Mouse (Mus musculus): ENCODE results near the gene Gm21897. TPM values are rescaled to one million over a fixed set of nuclear protein-coding genes. Genes with fewer than 3 reads are reported as not detected.
"Not testable (repeated sequence)": the region's sequence is repeated elsewhere in the genome, so short reads cannot be mapped to it uniquely, and the experiment has no call there.

The Gm21897 gene
- not detected in 2 replicates for polyA plus RNA-seq (2015; fragmentation: Nextera tagmentation; extraction: Ambion mirVana)

DNA sequence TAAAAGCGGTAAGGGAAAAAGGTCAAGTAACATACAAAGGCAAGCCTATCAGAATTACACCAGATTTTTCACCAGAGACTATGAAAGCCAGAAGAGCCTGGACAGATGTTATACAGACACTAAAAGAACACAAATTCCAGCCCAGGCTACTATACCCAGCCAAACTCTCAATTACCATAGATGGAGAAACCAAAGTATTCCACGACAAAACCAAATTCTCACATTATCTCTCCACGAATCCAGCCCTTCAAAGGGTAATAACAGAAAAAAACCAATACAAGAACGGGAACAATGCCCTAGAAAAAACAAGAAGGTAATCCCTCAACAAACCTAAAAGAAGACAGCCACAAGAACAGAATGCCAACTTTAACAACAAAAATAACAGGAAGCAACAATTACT lies at the start of gene Gm21897:
TSS of gene Gm21897 (plus strand) at position 301 of the 400 bp plus-strand sequence.
- not testable (repeated sequence) for H3K27me3 ChIP-seq; H3K4me1 ChIP-seq; H3K36me3 ChIP-seq; H3K27ac ChIP-seq (replicated peaks); H3K9me3 ChIP-seq (replicated peaks); H3K4me2 ChIP-seq (replicated peaks); H3K4me3 ChIP-seq (replicated peaks); ATAC-seq (ENCODE audit: insufficient number of reproducible peaks, low FRiP score, low TSS enrichment, low read depth); H3K9ac ChIP-seq
- WGBS = no CpG with 5 or more reads among the region's 4 CpGs

DNA sequence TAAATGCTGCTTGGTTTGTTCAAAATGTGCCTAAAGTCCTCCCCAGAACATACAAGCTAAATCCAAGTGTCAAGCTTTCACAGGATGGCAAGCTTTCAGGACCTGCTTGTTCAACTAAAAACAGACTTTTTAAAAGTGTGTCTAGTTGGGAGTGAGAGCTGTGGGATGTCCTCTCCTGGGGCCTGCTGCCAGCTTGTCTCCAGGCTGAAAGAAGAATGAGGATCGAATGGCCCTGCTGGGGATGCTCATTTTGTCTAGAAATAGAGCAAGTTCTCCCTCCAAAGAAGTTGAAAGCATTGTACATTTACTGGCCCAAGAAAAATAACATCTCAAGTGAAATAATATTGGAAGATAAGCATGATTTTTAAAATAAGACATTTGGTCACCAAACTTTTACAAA lies 45.0 kb upstream of the Gm21897 start:
- no peak overlapping the region for H3K4me2 ChIP-seq (replicated peaks)
- H3K9ac ChIP-seq = no peak overlapping the region
- no peak overlapping the region for H3K4me3 ChIP-seq (replicated peaks)
- no peaks in the 10 kb centered on the region for H3K4me1 ChIP-seq
- no peaks in the 10 kb centered on the region for H3K27me3 ChIP-seq
- no peak for ATAC-seq (ENCODE audit: insufficient number of reproducible peaks, low FRiP score, low TSS enrichment, low read depth)
- 53% methylated on average over 1 of the region's 1 CpGs for WGBS
- no peak overlapping the region for H3K27ac ChIP-seq (replicated peaks)
- H3K36me3 ChIP-seq = no peaks in the 10 kb centered on the region
- no peaks in the 10 kb centered on the region for H3K9me3 ChIP-seq (replicated peaks)

DNA sequence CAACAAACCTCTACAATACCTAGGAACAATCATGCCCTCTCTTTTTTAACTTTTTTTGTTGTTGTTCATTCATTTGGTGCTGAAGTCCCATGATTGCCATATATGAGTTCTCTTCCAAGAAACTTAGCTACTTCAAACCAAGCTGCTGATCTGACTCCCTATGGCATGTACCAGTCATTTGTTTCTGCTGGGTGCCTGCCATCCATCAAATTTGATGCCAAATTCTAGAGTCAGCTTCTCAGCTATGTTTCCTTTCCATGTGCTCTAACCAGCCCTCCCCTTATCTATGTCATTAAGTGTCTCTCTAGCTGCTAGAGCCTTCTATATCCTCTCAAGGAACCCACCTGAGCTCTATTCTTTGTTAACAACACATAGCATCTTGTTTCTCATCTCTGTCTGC lies 39.8 kb upstream of the Gm21897 start:
- no peaks in the 10 kb centered on the region for H3K27me3 ChIP-seq
- no peaks in the 10 kb centered on the region for H3K4me1 ChIP-seq
- ATAC-seq (ENCODE audit: insufficient number of reproducible peaks, low FRiP score, low TSS enrichment, low read depth) = no peak
- no peak overlapping the region for H3K4me2 ChIP-seq (replicated peaks)
- no peaks in the 10 kb centered on the region for H3K36me3 ChIP-seq
- no peaks in the 10 kb centered on the region for H3K9me3 ChIP-seq (replicated peaks)
- H3K27ac ChIP-seq (replicated peaks) = no peak overlapping the region
- H3K4me3 ChIP-seq (replicated peaks) = no peak overlapping the region
- no peak overlapping the region for H3K9ac ChIP-seq

DNA sequence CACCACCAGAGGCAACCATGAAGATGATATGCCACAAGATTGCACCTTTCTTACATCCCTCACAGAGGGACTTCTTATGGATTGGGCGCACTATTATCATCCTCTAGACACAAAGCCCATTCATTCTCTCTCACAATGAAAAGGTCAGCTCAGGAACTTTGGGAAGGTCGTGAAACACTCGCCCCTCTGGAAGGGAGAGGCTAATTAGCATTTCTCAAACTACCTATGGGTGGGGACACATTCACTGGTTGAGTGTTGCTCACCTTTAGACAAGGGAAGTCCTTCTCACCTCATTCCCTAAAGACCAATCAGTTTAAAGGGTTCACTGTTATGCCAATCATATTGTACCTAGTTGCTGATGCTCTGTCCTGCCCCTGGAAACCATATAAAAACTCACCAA lies 24.2 kb upstream of the Gm21897 start:
- WGBS = 74% methylated on average over 3 of the region's 3 CpGs
- Histone ChIP-seq H3K4me3 (replicated peaks) (no peak overlapping the region), H3K9me3 (replicated peaks) (no peaks in the 10 kb centered on the region), H3K27ac (replicated peaks) (no peak overlapping the region), H3K9ac (no peak overlapping the region), H3K4me2 (replicated peaks) (no peak overlapping the region), H3K27me3 (no peaks in the 10 kb centered on the region), H3K36me3 (no peaks in the 10 kb centered on the region), H3K4me1 (peaks cover 14% of the 10 kb centered on the region)
- no peak for ATAC-seq (ENCODE audit: insufficient number of reproducible peaks, low FRiP score, low TSS enrichment, low read depth)

DNA sequence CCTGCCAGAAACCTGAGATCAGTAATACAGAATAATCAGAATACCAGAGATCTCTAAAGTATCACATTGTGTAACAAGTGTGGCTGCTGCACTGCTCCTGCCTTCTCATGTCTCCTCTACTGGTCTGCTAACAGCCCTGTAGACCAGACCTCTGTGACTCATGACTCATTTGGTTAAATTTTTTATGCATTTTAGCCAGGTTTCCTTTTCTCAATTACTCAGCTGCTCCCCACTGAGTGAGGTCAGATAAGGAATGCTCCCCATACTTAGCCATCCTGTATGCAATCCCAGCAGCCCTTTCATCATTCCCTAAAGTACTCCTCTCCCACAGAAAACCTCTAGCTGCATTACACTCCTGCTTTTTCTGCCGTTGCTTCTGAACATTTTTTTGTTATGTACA lies 23.0 kb upstream of the Gm21897 start:
- no peaks in the 10 kb centered on the region for H3K9me3 ChIP-seq (replicated peaks)
- no peak overlapping the region for H3K4me2 ChIP-seq (replicated peaks)
- H3K9ac ChIP-seq = no peak overlapping the region
- peaks cover 14% of the 10 kb centered on the region for H3K4me1 ChIP-seq
- no peak overlapping the region for H3K4me3 ChIP-seq (replicated peaks)
- ATAC-seq (ENCODE audit: insufficient number of reproducible peaks, low FRiP score, low TSS enrichment, low read depth) = no peak
- H3K27me3 ChIP-seq = no peaks in the 10 kb centered on the region
- no peaks in the 10 kb centered on the region for H3K36me3 ChIP-seq
- WGBS = 8% methylated on average over 1 of the region's 1 CpGs
- H3K27ac ChIP-seq (replicated peaks) = no peak overlapping the region

DNA sequence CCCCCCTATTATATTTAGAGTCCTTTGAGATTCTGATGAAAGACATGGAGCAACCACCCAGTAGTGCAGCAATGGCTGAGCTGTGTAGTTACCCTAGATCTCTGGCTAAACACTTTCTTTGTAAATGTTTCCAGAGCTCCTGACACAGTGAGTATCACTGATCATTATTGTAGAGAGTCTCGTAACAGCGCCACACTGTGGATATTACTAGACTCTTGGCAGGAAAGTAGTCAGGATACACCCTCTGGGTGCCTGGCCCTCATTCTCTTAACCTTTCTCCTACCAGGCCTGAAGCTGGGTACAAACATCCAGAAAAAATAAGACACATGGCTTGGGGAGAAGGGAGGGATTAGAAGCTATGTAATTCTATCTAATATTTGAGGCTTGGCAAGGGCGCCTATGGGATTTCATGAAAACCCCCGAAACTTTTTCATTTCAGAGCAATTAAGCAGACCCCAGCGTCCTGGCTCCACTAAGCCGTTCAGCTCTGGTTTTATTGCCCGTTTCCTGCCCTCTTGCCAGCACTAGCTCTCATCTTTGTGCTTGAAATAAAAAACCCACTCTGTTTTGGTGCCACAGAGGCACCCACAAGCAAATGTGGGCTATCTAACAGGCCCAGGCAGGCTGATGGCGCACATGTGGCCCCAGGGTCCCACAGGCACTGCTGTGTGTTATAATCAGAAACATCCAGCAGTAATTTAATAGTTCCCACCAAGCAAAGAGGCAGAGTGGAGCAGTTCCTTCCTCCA lies 22.2 kb upstream of the Gm21897 start:
- peak; percentile 85 for ATAC-seq (ENCODE audit: insufficient number of reproducible peaks, low FRiP score, low TSS enrichment, low read depth)
- H3K27me3 ChIP-seq = no peaks in the 10 kb centered on the region
- no peaks in the 10 kb centered on the region for H3K36me3 ChIP-seq
- no peak overlapping the region for H3K4me3 ChIP-seq (replicated peaks)
- H3K9me3 ChIP-seq (replicated peaks) = no peaks in the 10 kb centered on the region
- WGBS = 16% methylated on average over 8 of the region's 8 CpGs
- H3K4me2 ChIP-seq (replicated peaks) = no peak overlapping the region; the same call in 1 of the 2 replicates
- H3K4me1 ChIP-seq = peaks cover 14% of the 10 kb centered on the region
- H3K9ac ChIP-seq = no peak overlapping the region
- peak overlapping the region; percentile 73 for H3K27ac ChIP-seq (replicated peaks)

DNA sequence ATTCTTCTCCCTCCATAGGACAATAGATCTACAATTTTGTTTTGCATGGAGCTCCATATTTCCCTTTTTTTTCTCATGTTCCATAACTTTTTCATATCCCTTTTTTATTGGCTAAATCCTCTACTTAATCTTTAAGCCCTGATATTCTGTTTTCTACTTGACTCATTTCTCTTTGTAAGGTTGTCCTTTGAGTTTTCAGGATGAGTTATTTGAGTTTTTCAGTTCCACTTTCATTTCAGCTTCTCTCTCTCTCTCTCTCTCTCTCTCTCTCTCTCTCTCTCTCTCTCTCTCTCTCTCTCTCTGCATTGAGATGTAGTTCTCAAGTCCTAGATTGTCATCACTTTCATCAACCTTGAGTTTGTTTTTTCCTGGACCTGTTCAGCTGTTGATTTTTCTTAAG lies 17.3 kb downstream of the Gm21897 start:
- H3K27ac ChIP-seq (replicated peaks) = no peak overlapping the region
- no peak for ATAC-seq (ENCODE audit: insufficient number of reproducible peaks, low FRiP score, low TSS enrichment, low read depth)
- no peaks in the 10 kb centered on the region for H3K27me3 ChIP-seq
- H3K36me3 ChIP-seq = no peaks in the 10 kb centered on the region
- H3K9ac ChIP-seq = no peak overlapping the region
- H3K4me1 ChIP-seq = no peaks in the 10 kb centered on the region
- no peak overlapping the region for H3K4me2 ChIP-seq (replicated peaks)
- no peak overlapping the region for H3K4me3 ChIP-seq (replicated peaks)
- H3K9me3 ChIP-seq (replicated peaks) = no peaks in the 10 kb centered on the region

DNA sequence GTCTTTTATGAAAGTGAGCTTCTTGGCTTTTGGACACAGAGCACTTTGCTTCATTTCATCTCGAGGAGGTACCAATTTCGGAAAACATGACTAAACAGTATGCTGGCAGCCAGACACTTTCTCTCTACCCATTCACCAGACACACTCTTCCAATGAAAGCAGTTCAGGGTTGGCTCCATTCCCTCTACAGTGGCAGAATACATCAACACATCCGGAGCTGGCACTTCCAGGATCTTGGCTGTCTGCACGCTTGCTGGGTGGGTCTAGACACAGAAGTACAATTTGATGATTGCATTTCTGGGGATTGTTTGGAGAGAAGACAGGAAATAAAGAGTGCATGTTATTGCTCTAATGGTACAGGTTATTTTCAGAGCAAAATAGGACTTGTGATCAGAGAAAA lies 21.8 kb downstream of the Gm21897 start:
- Histone ChIP-seq H3K27me3 (no peaks in the 10 kb centered on the region), H3K27ac (replicated peaks) (no peak overlapping the region), H3K9ac (no peak overlapping the region), H3K9me3 (replicated peaks) (no peaks in the 10 kb centered on the region), H3K36me3 (no peaks in the 10 kb centered on the region), H3K4me1 (no peaks in the 10 kb centered on the region), H3K4me2 (replicated peaks) (no peak overlapping the region), H3K4me3 (replicated peaks) (no peak overlapping the region)
- 67% methylated on average over 4 of the region's 4 CpGs for WGBS
- no peak for ATAC-seq (ENCODE audit: insufficient number of reproducible peaks, low FRiP score, low TSS enrichment, low read depth)

DNA sequence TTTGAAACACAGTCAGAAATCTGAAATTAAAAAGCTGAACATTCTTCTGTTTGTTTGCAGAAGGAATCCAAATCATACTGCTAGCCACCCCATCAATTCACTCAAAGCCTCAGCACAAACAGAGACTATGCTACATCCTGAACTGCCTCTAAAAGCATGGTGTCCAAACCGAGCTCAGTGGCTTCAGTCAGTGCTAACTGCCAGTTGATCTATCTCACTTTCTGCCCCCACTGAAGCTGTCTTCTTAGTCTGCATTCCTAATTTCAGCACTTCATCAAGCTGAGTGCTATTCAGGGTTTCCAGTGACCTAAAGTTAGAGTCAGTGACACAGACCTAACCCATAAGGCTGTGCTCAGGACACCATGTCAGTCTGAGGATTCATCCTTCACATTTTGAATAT lies 28.8 kb downstream of the Gm21897 start:
- no peak overlapping the region for H3K4me3 ChIP-seq (replicated peaks)
- no peaks in the 10 kb centered on the region for H3K9me3 ChIP-seq (replicated peaks)
- no peaks in the 10 kb centered on the region for H3K36me3 ChIP-seq
- no peaks in the 10 kb centered on the region for H3K27me3 ChIP-seq
- no peak overlapping the region for H3K4me2 ChIP-seq (replicated peaks)
- H3K27ac ChIP-seq (replicated peaks) = no peak overlapping the region
- ATAC-seq (ENCODE audit: insufficient number of reproducible peaks, low FRiP score, low TSS enrichment, low read depth) = no peak
- no peaks in the 10 kb centered on the region for H3K4me1 ChIP-seq
- no peak overlapping the region for H3K9ac ChIP-seq
- 65% methylated on average over 1 of the region's 1 CpGs for WGBS

DNA sequence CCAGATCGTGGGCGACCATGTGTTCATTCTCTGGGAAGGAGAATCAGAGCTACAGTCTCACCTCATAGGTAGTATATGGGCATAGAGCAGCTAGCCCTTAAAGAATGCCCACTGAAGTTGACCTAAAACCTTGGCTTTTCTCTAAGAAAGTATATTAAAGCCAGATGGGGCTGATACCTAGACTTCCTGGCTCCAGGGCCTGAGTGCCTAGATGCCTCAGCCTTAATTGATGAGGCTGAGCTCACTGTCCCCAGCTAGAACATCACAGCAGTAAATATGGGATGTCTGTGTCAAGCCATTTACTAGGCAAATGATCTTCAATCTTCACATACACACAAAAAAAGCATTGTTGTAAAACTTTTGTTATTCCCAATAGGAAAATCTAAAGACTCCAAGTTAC lies 32.1 kb downstream of the Gm21897 start:
- Histone ChIP-seq H3K4me2 (replicated peaks) (no peak overlapping the region), H3K36me3 (no peaks in the 10 kb centered on the region), H3K4me3 (replicated peaks) (no peak overlapping the region), H3K9ac (no peak overlapping the region), H3K27ac (replicated peaks) (no peak overlapping the region), H3K27me3 (no peaks in the 10 kb centered on the region), H3K9me3 (replicated peaks) (no peaks in the 10 kb centered on the region), H3K4me1 (peaks cover 4% of the 10 kb centered on the region; the same call in 1 of the 2 replicates)
- no peak for ATAC-seq (ENCODE audit: insufficient number of reproducible peaks, low FRiP score, low TSS enrichment, low read depth)
- 59% methylated on average over 2 of the region's 2 CpGs for WGBS

DNA sequence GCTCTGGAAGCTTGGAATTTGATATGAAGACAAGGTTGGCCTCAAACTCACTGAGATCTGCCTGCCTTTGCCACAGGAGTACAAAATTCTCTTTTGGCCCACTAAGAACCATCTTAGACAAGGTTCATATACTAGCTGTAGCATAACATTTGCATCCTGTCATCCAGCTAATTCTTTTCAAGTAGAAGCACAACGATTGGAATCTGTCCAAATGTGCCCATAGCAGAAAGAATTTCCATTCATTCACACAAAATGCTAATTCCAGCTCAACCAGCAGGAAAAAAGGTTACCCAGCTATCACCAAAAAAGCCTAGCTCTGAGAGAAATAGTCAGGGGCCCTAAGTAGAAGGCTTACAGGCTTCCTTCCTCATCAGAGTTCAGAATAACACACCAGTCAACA lies 34.0 kb downstream of the Gm21897 start:
- no peak overlapping the region for H3K9ac ChIP-seq
- no peak overlapping the region for H3K4me2 ChIP-seq (replicated peaks)
- no peaks in the 10 kb centered on the region for H3K9me3 ChIP-seq (replicated peaks)
- no peak overlapping the region for H3K4me3 ChIP-seq (replicated peaks)
- H3K4me1 ChIP-seq = peaks cover 8% of the 10 kb centered on the region
- no peak for ATAC-seq (ENCODE audit: insufficient number of reproducible peaks, low FRiP score, low TSS enrichment, low read depth)
- H3K27me3 ChIP-seq = no peaks in the 10 kb centered on the region
- WGBS = 42% methylated on average over 1 of the region's 1 CpGs
- no peaks in the 10 kb centered on the region for H3K36me3 ChIP-seq
- no peak overlapping the region for H3K27ac ChIP-seq (replicated peaks)

DNA sequence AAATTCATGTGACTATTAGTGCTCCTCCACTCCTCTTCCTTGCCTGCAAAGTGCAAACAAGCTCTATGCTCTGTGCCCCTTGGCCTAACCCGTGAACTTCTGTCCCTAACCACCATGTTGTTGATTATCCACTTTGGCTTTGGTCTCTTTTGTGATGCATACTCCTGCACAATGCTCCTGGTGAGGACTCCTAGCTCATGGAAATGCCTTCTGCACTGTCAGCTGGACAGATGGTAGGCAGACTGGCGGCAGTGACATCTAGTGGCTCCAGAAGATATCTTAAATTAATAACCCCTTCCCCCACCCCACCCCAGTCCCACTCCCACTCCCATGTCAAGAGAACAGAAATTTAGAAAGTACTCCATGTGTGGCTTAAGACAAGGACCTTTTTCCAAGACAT lies 35.1 kb downstream of the Gm21897 start:
- no peaks in the 10 kb centered on the region for H3K9me3 ChIP-seq (replicated peaks)
- 57% methylated on average over 2 of the region's 2 CpGs for WGBS
- H3K9ac ChIP-seq = no peak overlapping the region
- H3K36me3 ChIP-seq = no peaks in the 10 kb centered on the region
- H3K4me2 ChIP-seq (replicated peaks) = no peak overlapping the region
- peaks cover 8% of the 10 kb centered on the region for H3K4me1 ChIP-seq
- no peak overlapping the region for H3K4me3 ChIP-seq (replicated peaks)
- no peak overlapping the region for H3K27ac ChIP-seq (replicated peaks)
- no peaks in the 10 kb centered on the region for H3K27me3 ChIP-seq
- no peak for ATAC-seq (ENCODE audit: insufficient number of reproducible peaks, low FRiP score, low TSS enrichment, low read depth)
